Mouse (Mus musculus) limb, embryonic 15.5 days (tissue): ENCODE data around the gene Kmt2a. TPM values are rescaled to one million over a fixed set of nuclear protein-coding genes. Genes with fewer than 3 reads are reported as not detected.
A peak's percentile ranks its signal among the peaks of the same experiment; 100 is the strongest.

Experiments used
- ATAC-seq: fragments of 200-750 bp; cut with Nextera tagmentation; 2 replicates; pipeline ENCODE4 v1.8.0; 2017; ENCODE audit warnings: low read depth, moderate TSS enrichment; ENCODE audit not compliant: insufficient number of reproducible peaks, low FRiP score, low TSS enrichment
- H3K27ac ChIP-seq: fragments of 300-500 bp; sonication (generic); 2 replicates; pipeline ENCODE4 v1.5.1; 2015; ENCODE audit warnings: moderate library complexity, mild to moderate bottlenecking, inconsistent platforms
- H3K27me3 ChIP-seq: fragments of 300-500 bp; sonication (generic); 2 replicates; pipeline ENCODE4 v1.6.1; 2015; ENCODE audit warnings: inconsistent platforms
- H3K36me3 ChIP-seq: fragments of 300-500 bp; sonication (generic); 2 replicates; pipeline ENCODE4 v1.6.1; 2015; ENCODE audit warnings: inconsistent platforms
- H3K4me1 ChIP-seq: fragments of 300-500 bp; sonication (generic); 2 replicates; pipeline ENCODE4 v1.6.1; 2015; ENCODE audit warnings: inconsistent platforms
- H3K4me2 ChIP-seq: fragments of 300-500 bp; sonication (generic); 2 replicates; pipeline ENCODE4 v1.6.1; 2015; ENCODE audit warnings: mild to moderate bottlenecking, inconsistent platforms
- H3K4me3 ChIP-seq: fragments of 300-500 bp; sonication (generic); 2 replicates; pipeline ENCODE4 v1.5.1; 2015; ENCODE audit warnings: mild to moderate bottlenecking, inconsistent platforms
- H3K9ac ChIP-seq: fragments of 300-500 bp; sonication (generic); 2 replicates; pipeline ENCODE4 v1.6.1; 2015; ENCODE audit warnings: inconsistent platforms
- H3K9me3 ChIP-seq: fragments of 300-500 bp; sonication (generic); 2 replicates; pipeline ENCODE4 v1.6.1; 2016; ENCODE audit warnings: inconsistent platforms
- WGBS: fragments of 180-500 bp; shearing (Covaris S2); methylation state at CpG from one replicate; pipeline ENCODE4 v1.1.7; 2015; 5-methylcytosine and 5-hydroxymethylcytosine counted together
- polyA plus RNA-seq: library from polyadenylated mRNA; unstranded; fragments of >200 nt; fragmentation: Nextera tagmentation; extraction: Ambion mirVana; gene quantifications from 2 replicates; pipeline ENCODE4 v1.2.1, GENCODE M21; 2015

Gene Kmt2a
- polyA plus RNA-seq, 1 experiment from 2014 or later: 13.7 TPM

DNA sequence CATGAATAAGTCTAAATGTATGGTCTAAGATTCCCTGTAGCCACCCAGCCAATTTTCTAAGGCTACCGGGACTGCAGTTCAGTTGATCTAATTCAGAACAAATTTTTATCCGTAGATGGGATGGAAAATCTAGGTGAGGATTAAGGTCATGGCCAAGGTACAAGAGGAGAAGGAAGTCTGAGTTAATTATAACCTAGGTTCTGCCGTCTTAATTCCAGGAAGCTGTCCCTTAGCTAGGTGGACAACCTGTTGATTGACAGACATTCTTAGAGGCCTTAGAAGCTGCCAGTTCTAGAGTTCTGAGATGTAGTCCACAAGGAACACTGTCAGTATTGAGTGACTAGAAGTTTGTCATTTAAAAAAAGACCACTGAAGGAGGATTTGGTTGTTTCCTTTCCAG is 18.6 kb upstream of the Kmt2a start:
- Histone ChIP-seq H3K36me3 (no peaks in the 10 kb centered on the region), H3K27ac (no peak overlapping the region), H3K27me3 (no peaks in the 10 kb centered on the region), H3K4me1 (no peaks in the 10 kb centered on the region), H3K9ac (no peak overlapping the region), H3K4me2 (no peak overlapping the region), H3K9me3 (no peaks in the 10 kb centered on the region), H3K4me3 (no peak overlapping the region)
- ATAC-seq: no peak
- 73% methylated on average over 3 of the region's 3 CpGs for WGBS

DNA sequence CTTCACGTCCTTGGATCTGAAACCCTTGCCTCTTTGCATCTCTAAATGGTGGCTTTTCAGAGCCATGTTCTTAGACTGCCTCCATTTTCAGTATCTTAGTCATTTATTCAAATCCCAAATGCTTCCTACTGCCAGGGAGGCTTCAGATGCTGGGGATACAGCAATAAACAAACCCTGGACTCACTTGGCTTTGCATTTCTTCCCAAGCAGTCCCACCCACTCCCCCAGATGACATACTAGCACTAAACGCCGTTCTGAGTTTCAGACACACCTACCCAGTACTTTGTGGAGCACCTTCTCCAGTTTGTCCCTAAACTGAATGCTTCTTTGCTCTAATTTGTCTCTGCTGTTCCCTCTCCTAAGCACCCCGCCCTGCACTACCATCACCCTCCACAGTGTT is 15.9 kb upstream of the Kmt2a start:
- ATAC-seq: no peak
- Histone ChIP-seq H3K4me1 (no peaks in the 10 kb centered on the region), H3K27ac (no peak overlapping the region), H3K4me3 (no peak overlapping the region), H3K9ac (no peak overlapping the region), H3K9me3 (no peaks in the 10 kb centered on the region), H3K36me3 (no peaks in the 10 kb centered on the region), H3K27me3 (no peaks in the 10 kb centered on the region), H3K4me2 (no peak overlapping the region)
- WGBS: 44% methylated on average over 4 of the region's 4 CpGs

DNA sequence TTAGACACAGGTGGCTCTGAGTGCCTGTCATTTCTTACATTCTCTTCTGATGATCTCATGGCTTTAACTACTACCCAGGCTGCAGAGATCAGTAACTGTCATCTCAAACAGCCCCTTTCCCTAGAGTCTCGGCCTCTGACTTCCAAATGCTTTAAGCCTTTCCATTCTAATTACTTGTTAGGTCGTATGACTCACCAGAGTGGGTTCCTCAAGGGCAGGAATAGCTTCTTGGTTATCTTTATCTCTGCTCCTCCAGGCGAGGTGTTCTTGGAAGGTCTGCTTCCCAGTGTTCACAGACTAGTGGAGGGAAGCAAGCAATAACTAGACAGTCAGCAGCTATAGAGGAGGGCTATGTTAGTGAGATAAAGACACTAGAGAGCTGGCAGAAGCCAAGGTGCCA is 11.6 kb upstream of the Kmt2a start:
- H3K27me3 ChIP-seq: no peaks in the 10 kb centered on the region
- 50% methylated on average over 3 of the region's 3 CpGs for WGBS
- no peaks in the 10 kb centered on the region for H3K9me3 ChIP-seq
- ATAC-seq: no peak
- H3K4me1 ChIP-seq: no peaks in the 10 kb centered on the region
- H3K9ac ChIP-seq: no peak overlapping the region
- no peak overlapping the region for H3K4me3 ChIP-seq
- no peak overlapping the region for H3K4me2 ChIP-seq
- no peaks in the 10 kb centered on the region for H3K36me3 ChIP-seq
- no peak overlapping the region for H3K27ac ChIP-seq

DNA sequence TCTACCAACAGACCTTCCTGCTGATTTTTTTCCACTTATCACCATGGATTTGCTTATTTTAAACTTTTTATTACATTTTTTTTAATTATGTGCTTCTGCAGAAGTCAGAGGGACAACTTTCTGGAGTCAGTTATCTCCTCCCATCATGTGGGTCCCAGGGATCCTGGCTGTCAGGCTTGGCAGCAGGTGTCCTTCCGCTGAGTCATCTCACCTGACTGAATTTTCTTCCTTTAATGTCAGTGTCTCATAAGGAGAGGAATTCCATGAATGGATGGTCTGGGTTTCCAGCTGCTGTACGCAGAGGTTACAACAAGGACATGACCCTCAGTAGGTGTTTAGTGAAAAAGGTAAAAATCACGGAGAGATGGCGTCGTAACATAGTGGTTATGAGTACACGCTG is 10.1 kb upstream of the Kmt2a start:
- no peak overlapping the region for H3K4me2 ChIP-seq
- H3K9me3 ChIP-seq: no peaks in the 10 kb centered on the region
- ATAC-seq: no peak
- no peak overlapping the region for H3K27ac ChIP-seq
- H3K4me3 ChIP-seq: no peak overlapping the region
- 79% methylated on average over 6 of the region's 6 CpGs for WGBS
- no peak overlapping the region for H3K9ac ChIP-seq
- no peaks in the 10 kb centered on the region for H3K4me1 ChIP-seq
- H3K36me3 ChIP-seq: no peaks in the 10 kb centered on the region
- no peaks in the 10 kb centered on the region for H3K27me3 ChIP-seq

DNA sequence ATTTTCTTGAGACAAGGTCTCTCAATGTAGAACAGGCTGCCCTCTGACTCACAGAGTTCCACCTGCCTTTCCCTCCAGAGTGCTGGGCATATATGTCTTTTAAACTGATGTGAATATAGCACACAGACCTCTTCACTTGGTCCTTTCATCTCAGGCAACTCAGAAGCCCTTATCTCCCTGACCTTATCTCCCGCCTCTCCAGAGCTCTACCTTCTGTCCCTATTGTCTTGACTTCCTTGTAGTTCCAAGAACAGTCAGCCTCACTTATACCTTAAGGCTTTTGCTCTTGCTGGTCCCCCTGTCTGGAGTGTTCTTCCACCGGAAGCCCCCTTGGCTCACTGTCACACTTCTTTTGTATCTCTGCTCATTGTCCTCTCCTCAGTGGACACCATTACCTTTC is 9.0 kb upstream of the Kmt2a start:
- no peaks in the 10 kb centered on the region for H3K4me1 ChIP-seq
- no peaks in the 10 kb centered on the region for H3K36me3 ChIP-seq
- no peak overlapping the region for H3K27ac ChIP-seq
- H3K27me3 ChIP-seq: no peaks in the 10 kb centered on the region
- no peaks in the 10 kb centered on the region for H3K9me3 ChIP-seq
- WGBS: 71% methylated on average over 2 of the region's 2 CpGs
- no peak overlapping the region for H3K9ac ChIP-seq
- no peak overlapping the region for H3K4me2 ChIP-seq
- no peak for ATAC-seq
- H3K4me3 ChIP-seq: no peak overlapping the region

DNA sequence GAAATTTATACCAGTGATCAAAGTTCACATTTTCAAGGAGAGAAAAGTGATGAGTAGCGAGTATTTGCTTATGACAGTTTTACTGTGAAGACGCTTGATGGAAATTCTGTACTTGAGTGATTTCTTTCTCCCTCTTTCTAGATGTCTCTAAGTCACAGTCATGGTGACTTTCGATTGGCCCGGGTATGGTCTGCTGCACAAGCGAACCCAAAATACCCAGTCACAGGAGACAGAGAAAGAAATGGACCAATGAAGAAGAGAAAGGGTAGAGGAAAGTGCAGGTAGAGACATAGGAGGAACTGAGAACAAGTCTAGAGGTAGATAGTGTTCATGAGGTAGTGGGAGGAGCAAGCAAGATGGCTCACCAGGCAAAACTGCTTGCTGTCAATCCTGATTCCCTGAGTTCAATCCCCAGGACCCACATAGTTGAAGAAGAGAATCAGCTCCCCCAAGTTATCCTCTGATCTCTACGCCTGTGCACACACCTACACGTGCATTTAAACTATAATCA is 7.1 kb upstream of the Kmt2a start:
- H3K27ac ChIP-seq: no peak overlapping the region
- WGBS: 85% methylated on average over 7 of the region's 7 CpGs
- no peak for ATAC-seq
- no peak overlapping the region for H3K4me3 ChIP-seq
- H3K36me3 ChIP-seq: no peaks in the 10 kb centered on the region
- no peak overlapping the region for H3K4me2 ChIP-seq
- no peaks in the 10 kb centered on the region for H3K9me3 ChIP-seq
- H3K27me3 ChIP-seq: no peaks in the 10 kb centered on the region
- no peak overlapping the region for H3K9ac ChIP-seq
- H3K4me1 ChIP-seq: peaks cover 3% of the 10 kb centered on the region

DNA sequence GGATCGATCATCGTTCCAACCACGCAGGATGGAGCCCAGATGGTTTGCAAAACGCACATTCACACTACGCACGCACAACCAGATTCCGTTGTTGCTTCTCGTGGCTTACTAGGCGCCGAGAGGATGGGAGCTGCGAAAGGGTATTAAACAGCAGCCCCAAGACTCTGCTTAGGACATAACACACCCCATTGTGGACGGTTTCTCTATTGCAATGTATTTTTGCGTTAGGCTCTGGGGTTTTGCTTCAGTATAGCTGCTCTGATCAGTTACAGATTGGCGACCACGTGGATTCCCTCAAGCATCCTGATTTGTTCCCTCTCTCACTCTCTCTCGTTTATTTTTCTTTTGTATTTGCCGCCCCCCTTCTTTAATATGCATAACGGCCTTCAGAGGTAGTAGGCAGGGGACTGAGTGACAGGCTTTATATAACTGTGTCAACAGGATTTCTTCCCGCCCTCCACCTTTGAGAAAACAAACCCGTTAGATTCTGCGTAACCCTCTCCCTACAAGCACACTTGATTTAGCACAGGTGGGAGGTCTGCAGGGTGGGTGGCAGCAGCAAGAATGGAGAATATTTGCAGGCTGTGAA is 2.0 kb upstream of the Kmt2a start:
- peak overlapping the region; percentile 96 for H3K4me2 ChIP-seq
- H3K9ac ChIP-seq: peak overlapping the region; percentile 56; the same call in 1 of the 2 replicates
- H3K4me1 ChIP-seq: peaks cover 32% of the 10 kb centered on the region
- H3K4me3 ChIP-seq: peak overlapping the region; percentile 97
- ATAC-seq: no peak
- no peaks in the 10 kb centered on the region for H3K9me3 ChIP-seq
- no peaks in the 10 kb centered on the region for H3K27me3 ChIP-seq
- WGBS: under 1% methylated on average over 21 of the region's 21 CpGs
- H3K36me3 ChIP-seq: no peaks in the 10 kb centered on the region
- H3K27ac ChIP-seq: peak overlapping the region; percentile 99

DNA sequence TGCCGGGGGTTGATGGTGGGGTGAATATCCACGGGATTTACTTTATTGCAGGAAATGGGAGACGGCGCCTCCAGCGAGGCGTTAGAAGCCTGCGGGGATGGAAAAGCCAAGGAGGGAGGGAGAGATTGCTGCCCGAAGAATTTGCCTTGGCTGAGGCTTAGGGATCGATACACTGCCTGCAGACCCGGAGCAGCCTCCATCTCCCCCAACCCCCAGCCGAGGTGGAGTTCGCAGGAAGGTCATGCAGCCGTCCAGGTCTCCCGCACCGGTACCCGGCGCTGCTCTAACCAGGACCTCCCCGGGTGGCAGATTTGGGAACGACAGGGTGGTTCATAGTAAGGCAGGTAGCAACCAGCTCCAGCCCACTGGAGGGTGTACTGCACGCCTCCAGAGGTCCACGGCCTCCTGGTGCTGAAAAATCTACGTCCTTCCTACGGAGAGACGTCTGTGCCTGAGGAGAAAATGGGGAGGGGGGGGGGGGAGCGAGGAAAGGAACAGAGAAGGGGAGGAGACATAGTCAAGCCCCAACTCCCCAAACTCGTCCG is 1.4 kb upstream of the Kmt2a start:
- H3K9ac ChIP-seq: peak overlapping the region; percentile 56
- H3K27me3 ChIP-seq: no peaks in the 10 kb centered on the region
- peak overlapping the region; percentile 96 for H3K4me2 ChIP-seq
- peaks cover 37% of the 10 kb centered on the region for H3K4me1 ChIP-seq
- H3K27ac ChIP-seq: peak overlapping the region; percentile 99
- ATAC-seq: peak; percentile 26; the same call in 1 of the 2 replicates
- H3K9me3 ChIP-seq: no peaks in the 10 kb centered on the region
- H3K36me3 ChIP-seq: no peaks in the 10 kb centered on the region
- WGBS: under 1% methylated on average over 26 of the region's 27 CpGs
- peak overlapping the region; percentile 97 for H3K4me3 ChIP-seq

DNA sequence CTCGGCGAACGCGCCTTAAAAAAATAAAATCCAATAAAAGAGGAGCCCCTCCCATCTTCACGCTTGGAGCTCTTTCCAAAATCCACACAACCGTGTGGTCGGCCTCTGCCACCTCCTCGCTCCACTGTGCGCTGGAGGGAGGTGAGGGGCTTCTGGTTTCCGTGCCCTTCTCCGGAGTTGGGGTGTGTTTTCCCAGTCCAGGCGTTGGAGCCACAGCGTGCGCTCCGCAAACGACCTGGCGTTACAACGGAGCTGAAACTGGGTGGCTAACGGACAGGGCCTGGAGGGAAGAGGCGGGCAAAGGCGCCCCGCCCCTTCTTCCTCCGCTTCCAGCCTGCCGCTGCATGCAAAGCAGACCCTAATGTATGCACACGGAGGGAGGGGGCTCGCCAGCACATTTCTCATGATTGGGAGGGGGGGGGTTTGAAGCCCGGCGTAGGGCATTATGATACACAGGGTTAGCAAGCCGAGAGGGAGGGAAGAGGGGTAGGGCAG is 892 bp upstream of the Kmt2a start:
- Histone ChIP-seq H3K4me3 (peak overlapping the region; percentile 97), H3K4me2 (peak overlapping the region; percentile 96), H3K36me3 (no peaks in the 10 kb centered on the region), H3K9me3 (no peaks in the 10 kb centered on the region), H3K4me1 (peaks cover 43% of the 10 kb centered on the region), H3K27me3 (no peaks in the 10 kb centered on the region), H3K9ac (peak overlapping the region; percentile 56), H3K27ac (peak overlapping the region; percentile 99)
- ATAC-seq: peak; percentile 68
- WGBS: under 1% methylated on average over 29 of the region's 29 CpGs

DNA sequence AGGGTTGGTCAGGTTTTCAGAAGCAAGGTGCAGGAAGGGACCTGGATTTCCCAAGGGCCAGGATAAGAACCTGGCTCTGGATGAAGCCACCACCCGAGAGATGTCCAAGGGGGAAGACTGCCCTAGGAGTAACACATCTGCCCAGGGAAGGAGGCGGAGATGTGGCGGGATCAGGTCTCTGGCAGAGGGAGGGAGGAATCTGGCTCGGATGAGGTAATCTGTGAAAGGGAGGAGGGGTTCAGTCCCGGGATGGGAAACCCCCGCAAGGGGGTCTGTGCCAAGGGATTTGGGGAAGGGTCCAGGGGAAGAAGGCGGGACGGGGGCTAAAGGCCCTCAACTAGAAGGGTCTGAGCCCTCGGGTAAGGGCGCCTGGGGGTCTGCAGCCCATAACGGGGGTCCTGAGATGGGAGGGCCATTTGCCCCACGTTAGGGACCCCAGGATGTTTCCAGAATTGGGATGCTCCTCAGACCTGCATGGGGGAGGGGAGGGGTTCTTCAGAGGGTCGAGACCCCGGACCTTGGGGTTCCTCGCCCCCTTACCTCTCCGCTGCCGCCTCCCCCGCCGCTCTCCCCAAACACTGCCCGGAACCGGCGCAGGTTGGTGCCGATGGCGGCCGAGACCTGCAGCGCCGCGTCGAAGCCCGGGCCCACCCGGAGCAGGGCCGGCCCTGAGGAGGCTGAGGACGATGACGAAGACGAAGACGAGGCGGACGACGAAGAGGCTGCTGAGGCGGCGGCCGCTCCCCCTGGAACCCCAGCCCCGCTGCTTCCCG is 601 bp downstream of the Kmt2a start:
- ATAC-seq: no peak
- peaks cover 52% of the 10 kb centered on the region for H3K4me1 ChIP-seq
- no peaks in the 10 kb centered on the region for H3K9me3 ChIP-seq
- H3K4me2 ChIP-seq: peak overlapping the region; percentile 89
- H3K27ac ChIP-seq: peak overlapping the region; percentile 95
- under 1% methylated on average over 44 of the region's 44 CpGs for WGBS
- H3K9ac ChIP-seq: peak overlapping the region; percentile 91
- no peaks in the 10 kb centered on the region for H3K36me3 ChIP-seq
- no peaks in the 10 kb centered on the region for H3K27me3 ChIP-seq
- H3K4me3 ChIP-seq: peak overlapping the region; percentile 97

DNA sequence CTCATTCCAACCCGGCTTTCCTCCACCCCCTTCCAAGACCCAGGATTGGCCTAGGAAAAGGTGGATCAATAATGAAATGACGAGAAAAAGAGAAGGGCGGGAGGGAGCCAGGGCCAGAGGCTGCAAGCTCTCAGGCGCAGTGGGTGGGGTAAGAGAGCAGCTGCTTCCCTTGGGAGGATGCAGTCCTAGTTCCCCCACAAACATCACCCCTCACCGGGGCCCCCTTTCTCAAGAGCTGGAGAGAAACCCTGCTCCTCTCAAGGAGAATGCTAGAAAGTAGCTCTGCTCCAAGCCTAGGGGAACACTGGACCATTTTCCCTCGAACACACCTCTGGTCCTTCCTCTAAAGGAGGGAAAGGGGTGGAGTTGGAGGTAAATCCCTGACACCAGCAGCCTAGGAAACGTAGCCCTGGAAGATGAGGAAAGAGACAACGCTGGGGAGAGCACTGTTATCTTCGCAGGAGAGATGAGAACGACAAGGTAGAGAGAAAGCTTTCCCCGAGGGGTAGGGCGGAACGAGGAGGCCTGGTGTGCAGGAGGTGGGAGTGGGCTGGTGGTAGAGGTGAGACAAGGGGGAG is 1.3 kb downstream of the Kmt2a start:
- H3K36me3 ChIP-seq: no peaks in the 10 kb centered on the region
- peaks cover 57% of the 10 kb centered on the region for H3K4me1 ChIP-seq
- H3K27me3 ChIP-seq: no peaks in the 10 kb centered on the region
- no peak for ATAC-seq
- peak overlapping the region; percentile 91 for H3K9ac ChIP-seq
- peak overlapping the region; percentile 95 for H3K27ac ChIP-seq
- under 1% methylated on average over 13 of the region's 13 CpGs for WGBS
- H3K9me3 ChIP-seq: no peaks in the 10 kb centered on the region
- H3K4me2 ChIP-seq: peak overlapping the region; percentile 89
- H3K4me3 ChIP-seq: peak overlapping the region; percentile 97
